Mouse (Mus musculus) cerebellum, postnatal 4 days (tissue): ENCODE results near the gene Ppp2r2c.

Experiments used
- DNase-seq, 2 experiments: peaks; one replicate each; pipeline ENCODE4 v3.0.0; 2022; ENCODE audit warnings: low spot score in 2 of 2, mixed read lengths in 1 of 2

Ppp2r2c gene

DNA sequence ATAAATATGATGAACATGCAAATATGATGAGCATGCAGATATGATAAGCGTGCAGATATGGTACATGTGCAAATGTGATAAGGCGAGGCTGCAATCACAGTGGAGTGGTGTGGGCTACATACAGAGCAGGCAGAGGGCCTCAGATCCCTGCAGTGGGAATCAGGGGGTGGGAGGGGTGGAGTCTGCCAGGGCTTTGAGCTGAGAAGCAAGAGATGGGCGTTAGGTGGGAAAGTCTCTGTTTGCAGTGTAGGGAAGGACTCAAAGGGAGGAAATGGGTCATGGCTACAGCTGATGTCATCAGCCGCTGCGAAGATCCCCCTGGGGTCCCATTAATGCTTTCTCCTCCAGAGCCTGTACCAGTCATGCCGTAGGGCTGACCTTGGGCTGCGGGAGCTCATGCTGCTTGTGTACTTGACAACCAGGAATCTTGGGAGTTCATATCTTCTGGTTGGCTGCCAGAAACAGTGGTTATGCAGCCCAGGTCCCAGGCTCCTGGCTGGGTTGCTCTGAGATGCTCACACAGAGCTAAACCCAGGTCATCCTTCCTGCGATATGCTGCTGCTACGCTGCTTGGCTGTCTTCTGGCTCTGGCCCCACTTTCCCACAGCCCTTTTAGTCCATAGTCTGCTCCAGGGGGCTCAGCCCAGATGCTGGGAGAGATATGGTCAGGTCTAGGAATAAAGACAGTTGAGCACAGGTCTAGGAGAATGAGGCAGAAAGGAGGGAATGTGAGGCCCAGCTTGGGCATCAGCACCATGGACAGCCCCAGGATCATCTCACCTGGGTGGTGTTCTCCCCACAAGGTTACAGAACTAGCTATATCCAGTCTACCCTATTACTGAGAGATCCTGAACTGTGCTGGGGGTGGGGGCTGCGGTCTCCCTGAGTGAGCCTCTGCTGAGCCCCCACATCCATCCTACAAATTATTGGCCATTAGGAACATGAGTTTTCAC lies 27.6 kb downstream of the Ppp2r2c start:
- DNase-seq, result no peak

GRCm38 (mm10) chr5:36897999-36898398 lies 29.7 kb downstream of the Ppp2r2c start:
- DNase-seq, result no peak

DNA sequence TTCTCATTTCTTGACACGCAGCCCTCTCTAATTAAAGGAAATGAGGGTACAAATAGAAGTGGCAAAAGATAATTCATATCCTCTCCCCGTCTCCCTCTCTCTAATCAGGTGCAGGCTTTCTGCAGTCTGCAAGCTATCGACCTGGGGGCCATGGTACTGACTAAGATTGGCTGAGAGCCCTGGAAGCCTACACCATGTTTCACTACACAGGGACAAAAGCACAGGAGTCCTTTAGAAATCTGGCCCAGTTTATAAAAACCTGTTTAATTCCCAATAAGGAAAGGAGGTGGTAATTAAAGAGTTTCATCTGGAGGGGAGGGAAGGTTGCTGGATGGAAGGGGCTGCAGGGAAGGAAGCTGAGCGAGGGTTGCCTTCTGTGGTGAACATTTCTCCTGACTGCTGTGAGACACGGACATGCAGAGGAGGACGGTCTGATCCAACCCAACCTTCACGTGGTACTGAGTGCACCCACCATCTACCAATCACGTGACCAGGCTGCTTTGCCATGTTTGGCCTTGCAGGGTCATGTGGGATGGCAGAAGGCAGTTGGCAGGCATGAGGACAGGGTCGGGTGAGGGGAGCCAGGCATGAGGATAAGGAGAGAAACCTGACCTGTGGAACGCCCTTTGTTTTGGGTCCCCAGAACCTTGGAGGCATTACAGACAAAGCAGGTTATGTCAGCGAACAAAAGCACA lies 30.2 kb downstream of the Ppp2r2c start:
- no peak for DNase-seq

- DNase-seq, result no peak
These were observed 31.1 kb downstream of the Ppp2r2c start for GRCm38 (mm10) chr5:36899392-36899791.

GRCm38 (mm10) chr5:36900189-36900619 lies 31.9 kb downstream of the Ppp2r2c start:
- DNase-seq, result peak in 1 of 2 experiments; percentile 74

DNA sequence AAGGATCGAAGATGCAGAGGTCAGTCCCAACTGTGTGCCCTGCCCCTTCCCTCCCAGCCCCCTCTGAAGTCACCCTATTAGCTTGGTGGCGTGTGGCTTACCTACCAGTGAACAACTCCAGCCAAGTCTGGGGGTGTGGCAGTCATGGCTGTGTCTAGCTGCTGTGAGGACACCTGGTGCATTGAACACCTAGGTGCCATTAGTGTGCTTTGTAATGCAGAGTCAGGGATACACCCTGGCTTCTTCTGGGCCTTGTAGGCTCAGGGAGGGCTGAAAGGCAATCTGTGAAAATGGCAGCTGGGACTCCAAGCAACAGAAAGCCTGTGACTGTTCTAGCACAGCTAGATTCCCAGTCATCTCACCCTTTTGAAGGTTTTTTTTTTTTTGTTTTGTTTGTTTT lies 34.5 kb downstream of the Ppp2r2c start:
- DNase-seq, result no peak

GRCm38 (mm10) chr5:36904131-36904530 lies 35.8 kb downstream of the Ppp2r2c start:
- DNase-seq, result no peak

DNA sequence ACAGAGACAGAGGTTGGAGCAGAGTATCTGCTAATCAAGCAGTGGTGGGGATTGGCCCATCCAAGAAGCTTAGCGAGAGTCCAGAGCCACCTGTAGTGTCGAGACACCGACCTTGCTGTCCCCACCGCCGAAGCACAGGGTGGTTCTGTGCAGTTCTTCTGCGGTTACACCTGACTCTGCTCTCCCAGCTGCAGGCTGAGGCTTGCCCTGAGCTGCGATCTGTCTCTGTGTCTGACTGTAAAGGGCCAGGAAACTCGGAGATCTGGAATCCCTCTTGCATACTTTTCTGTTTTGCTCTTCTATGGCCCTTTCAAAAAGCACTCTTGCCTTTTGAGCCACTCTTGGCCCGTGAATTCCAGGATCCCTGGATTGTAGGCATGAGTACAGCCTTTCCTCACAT lies 36.4 kb downstream of the Ppp2r2c start:
- DNase-seq, result no peak

DNA sequence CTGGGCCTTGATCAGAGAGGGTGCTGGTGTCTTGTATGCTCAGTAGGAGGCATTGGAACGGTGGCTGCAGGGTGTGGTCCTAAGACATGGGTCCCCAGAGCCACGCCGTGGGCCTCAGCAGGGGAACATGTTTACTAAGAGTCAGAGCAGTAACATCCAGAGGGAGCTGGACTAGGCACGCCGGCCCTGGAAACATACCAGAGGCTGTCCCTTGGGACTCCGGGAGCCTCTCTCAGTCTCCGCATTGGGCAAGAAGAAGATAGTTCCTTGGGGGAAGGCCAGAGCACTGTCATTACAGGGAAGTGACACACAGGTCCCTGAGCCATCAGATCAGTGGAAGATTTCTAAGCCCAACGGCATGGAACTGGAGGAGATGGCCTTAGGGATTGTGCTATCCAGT lies 36.9 kb downstream of the Ppp2r2c start:
- no peak for DNase-seq

DNA sequence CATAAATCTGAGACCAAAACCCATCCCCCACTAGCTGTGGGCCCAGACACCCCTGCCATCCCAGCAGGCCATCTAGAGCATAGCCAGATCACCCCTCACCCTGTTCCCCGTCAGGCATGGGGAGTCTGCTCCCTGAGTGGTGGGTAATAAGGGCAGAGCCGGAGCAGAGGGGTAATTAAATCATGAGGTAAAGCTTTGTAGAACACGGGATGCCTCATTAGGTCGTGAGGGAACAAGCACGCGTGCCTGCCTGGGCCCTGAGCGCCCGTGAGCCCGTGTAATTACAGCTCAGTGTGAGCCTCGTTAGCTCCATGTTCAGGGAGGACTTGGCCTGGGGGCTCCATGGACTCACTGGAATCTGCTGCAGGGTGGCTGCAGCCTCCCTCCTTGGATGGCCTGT lies 39.4 kb downstream of the Ppp2r2c start:
- DNase-seq, result no peak

GRCm38 (mm10) chr5:36909545-36909944 lies 41.2 kb downstream of the Ppp2r2c start:
- no peak for DNase-seq

DNA sequence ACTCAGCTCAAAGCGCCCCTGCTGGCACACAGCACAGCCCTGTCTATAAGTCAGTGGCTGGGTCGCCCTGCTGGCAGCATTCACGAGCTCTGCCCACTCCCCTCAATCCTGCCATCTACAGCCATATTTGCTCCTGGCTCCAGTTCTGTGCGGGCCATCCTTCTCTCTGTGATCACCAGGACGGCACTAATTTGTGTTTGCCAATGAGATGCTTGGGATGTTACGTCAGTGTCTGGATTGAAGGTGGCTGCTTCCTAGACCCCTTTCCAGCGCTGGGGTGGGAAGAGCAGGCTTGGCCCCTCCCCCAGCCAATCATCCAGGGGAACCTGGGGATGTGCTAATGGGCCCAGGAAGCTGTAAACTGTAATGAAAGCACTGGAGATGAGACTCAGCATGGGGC lies 42.7 kb downstream of the Ppp2r2c start:
- no peak for DNase-seq

- DNase-seq, result no peak
These were observed 43.5 kb downstream of the Ppp2r2c start for GRCm38 (mm10) chr5:36911759-36912352.

GRCm38 (mm10) chr5:36912602-36913310 lies 44.4 kb downstream of the Ppp2r2c start:
- DNase-seq, result no peak

DNA sequence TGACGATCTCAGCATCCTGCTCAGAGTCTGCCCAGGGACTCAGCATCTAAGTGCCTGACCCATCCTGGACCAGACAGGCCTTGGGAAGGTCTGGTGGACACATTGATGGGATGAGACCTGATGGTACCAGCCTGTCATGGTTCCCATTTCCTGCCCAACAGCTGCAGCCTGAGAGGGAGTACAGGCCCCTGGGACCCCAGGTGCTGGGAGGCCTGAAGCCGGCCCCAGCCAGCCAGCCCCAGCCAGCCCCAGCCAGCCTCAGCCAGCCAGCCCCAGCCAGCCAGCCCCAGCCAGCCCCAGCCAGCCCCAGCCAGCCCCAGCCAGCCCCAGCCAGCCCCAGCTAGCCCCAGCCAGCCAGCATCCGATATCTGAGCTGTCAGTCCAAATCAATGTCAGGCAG lies 46.9 kb downstream of the Ppp2r2c start:
- peak in 1 of 2 experiments; percentile 75 for DNase-seq

GRCm38 (mm10) chr5:36916581-36916980 lies 48.3 kb downstream of the Ppp2r2c start:
- DNase-seq, result peak in 1 of 2 experiments; percentile 70

DNA sequence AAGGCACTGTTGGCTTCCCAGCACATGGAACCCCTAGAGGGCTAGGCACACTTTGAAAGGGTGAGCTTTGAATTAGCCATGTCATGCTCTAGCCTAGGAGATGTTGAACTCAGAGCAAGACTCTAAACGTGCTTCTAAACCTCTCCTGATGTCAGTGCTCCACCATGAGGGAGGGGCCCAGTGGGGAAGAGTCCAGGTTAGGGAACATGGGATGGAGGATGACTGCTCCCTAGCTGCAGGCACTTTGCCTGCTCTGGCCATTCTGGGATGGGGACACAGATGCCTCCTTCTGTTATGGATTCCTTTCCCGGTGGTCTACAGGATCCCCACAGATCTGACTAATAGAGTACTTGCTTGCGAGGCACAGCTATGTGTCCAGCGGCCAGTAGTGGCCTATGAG lies 48.9 kb downstream of the Ppp2r2c start:
- DNase-seq, result no peak

DNA sequence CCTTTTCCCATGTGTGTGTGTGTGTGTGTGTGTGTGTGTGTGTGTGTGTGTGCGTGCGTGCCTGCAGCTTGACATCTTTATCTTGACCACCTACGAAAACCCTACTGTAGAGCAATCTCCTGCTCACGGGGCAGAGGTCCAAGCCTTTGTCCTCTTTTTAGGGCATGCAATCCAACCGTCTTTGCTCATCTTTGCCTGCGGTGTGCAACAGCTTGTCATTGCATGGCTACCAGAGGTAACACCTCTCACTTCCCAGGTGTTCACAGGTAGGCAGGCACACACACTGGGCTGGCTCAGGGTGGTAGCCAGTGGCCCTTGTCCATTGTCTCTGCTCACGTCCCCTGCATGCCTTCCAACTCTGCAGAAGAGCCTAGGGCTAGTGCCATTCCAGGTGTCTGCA lies 49.7 kb downstream of the Ppp2r2c start:
- DNase-seq, result no peak

DNA sequence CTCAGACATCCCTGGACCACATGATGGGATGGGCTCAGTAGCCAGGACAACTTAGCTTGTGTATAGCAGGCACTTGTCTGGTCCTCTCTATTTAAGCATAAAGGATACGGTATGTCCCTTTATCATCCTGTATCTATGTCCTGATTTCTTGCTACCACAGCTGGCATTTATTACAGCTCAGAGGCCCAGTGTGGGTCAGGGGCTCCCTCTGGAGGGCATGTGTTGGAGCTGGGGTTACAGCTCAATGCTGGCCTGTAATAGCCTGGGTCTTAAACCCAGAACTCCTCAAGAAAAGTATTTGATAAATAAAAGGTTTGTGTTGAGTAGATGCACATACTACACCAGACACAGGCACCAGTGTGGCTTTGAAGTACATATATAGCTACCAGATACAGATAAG lies 51.8 kb downstream of the Ppp2r2c start:
- DNase-seq, result no peak

DNA sequence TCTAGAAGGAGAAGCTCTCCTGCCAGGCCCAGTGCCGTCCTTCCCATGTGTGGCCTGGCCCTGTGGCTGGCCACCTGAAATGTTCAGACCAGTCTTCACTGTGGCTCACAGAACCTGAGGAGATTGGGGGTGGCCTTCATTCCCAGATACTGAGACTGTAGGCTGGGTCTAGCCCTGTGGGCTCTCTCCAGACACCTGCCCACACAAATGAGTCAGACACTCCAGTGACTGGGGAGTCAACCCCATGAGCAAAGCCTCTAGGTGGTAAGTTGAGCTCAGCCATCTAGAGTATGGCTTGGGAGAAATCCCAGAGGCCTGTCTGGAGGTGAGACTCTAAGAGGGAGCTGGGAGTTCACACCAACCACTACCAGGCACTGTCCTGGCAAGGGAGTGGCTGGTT lies 53.6 kb downstream of the Ppp2r2c start:
- no peak for DNase-seq

- DNase-seq, result no peak
These were observed 54.5 kb downstream of the Ppp2r2c start for GRCm38 (mm10) chr5:36922811-36923210.
